Mouse (Mus musculus) heart, postnatal 0 days (tissue): Measurements from ENCODE around the gene Wbp11.

Source experiments
- CTCF ChIP-seq: IDR thresholded peaks from 2 replicates; pipeline ENCODE4 v1.5.1; 2016; ENCODE audit warnings: antibody characterized with exemption, control low read depth, low read depth
- EP300 ChIP-seq: IDR thresholded peaks from 2 replicates; pipeline ENCODE4 v1.6.1; 2016; ENCODE audit warnings: antibody characterized with exemption, low read depth

- TF ChIP-seq CTCF = peak; percentile 62
- TF ChIP-seq EP300 = no peak
These were observed 19.8 kb upstream of the Wbp11 start for GRCm38 (mm10) chr6:136847790-136848189.
